Mouse (Mus musculus): ENCODE data around the gene Nras. TPM values are rescaled to one million over a fixed set of nuclear protein-coding genes. Genes with fewer than 3 reads are reported as not detected.

Gene Nras
- polyA plus RNA-seq, 1 experiment, result 44.5 TPM

DNA sequence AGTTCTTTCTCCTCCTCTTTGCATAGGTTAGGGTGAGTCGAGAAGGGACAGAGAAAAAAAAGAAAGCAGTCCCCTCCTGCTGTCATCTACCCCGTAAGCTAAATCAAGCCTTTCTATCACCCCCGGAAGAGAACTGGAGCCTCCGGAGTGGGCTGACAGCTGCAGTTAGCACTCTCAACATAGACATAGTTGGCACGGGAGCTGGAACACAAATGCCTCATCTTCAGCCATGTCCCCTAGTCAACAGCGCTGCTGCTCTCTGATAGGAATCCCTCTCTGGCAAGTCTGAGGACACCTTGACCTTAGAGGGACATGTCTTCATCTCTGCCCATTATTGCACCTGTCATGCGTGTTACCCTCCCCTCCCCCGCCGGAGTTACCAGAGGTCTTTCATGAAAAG, 21.2 kb downstream of the Nras start:
- Histone ChIP-seq H3ac (ENCODE audit: control insufficient read depth, insufficient read length) (no peak overlapping the region), H3K4me3 (no peak overlapping the region), H3K4me2 (ENCODE audit: low read depth) (peak overlapping the region; percentile 2), H3K27me3 (ENCODE audit: control insufficient read depth, insufficient read depth, insufficient read length) (no peaks in the 10 kb centered on the region), H3K79me2 (ENCODE audit: control insufficient read depth, insufficient read depth) (no peaks in the 10 kb centered on the region), H3K36me3 (ENCODE audit: control insufficient read depth, insufficient read depth) (no peaks in the 10 kb centered on the region)
- no peak for TF ChIP-seq REST (IDR thresholded peaks at IDR 0.05; ENCODE audit: insufficient read depth, insufficient read length)
- TF ChIP-seq TCF12 (IDR thresholded peaks at IDR 0.05; ENCODE audit: insufficient read depth, poor library complexity, severe bottlenecking), result no peak
- TF ChIP-seq MYOG (IDR thresholded peaks at IDR 0.05; ENCODE audit: control insufficient read depth in 1 of 3, insufficient read depth in 1 of 3, insufficient read length in 2 of 3, low read depth in 2 of 3), result peak in 2 of 3 experiments; percentile 49 to 55
- TF ChIP-seq MYOD1 (IDR thresholded peaks at IDR 0.05; ENCODE audit: control insufficient read depth in 1 of 3, insufficient read length in 2 of 3, low read depth in 2 of 3), result peak in 1 of 3 experiments; percentile 69
- no peak for TF ChIP-seq SRF (IDR thresholded peaks at IDR 0.05; ENCODE audit: control insufficient read depth, insufficient read length, low read depth)
- no peak for TF ChIP-seq POLR2A (IDR thresholded peaks at IDR 0.05; ENCODE audit: insufficient read length, low read depth)

DNA sequence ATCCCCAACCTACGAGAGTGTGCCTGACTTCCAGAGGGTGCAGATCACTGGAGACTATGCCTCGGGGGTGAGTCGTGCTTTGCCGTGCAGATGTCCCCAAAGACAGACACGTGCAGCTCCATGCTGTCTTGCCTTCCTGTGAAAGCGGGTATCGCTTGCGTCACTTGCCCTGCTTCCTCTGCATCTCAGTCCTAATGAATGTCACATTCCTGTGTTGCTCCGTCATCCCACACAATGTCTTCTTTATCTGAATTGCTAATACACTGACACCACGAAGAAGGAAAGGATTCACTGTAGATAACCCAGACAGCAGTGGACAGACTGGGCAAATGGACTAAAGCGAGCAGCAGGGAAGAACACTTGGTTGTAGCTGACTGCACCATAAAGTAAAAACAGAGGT, 23.0 kb downstream of the Nras start:
- Histone ChIP-seq H3K36me3 (ENCODE audit: control insufficient read depth, insufficient read depth) (no peaks in the 10 kb centered on the region), H3K4me2 (ENCODE audit: low read depth) (no peak overlapping the region), H3K4me3 (no peak overlapping the region), H3ac (ENCODE audit: control insufficient read depth, insufficient read length) (no peak overlapping the region), H3K79me2 (ENCODE audit: control insufficient read depth, insufficient read depth) (no peaks in the 10 kb centered on the region), H3K27me3 (ENCODE audit: control insufficient read depth, insufficient read depth, insufficient read length) (no peaks in the 10 kb centered on the region)
- TF ChIP-seq MYOD1 (IDR thresholded peaks at IDR 0.05; ENCODE audit: control insufficient read depth in 1 of 3, insufficient read length in 2 of 3, low read depth in 2 of 3) (no peak), E2F4 (IDR thresholded peaks at IDR 0.05; ENCODE audit: insufficient read depth) (no peak), TCF3 (IDR thresholded peaks at IDR 0.05; ENCODE audit: insufficient read length, low read depth) (no peak), TCF12 (IDR thresholded peaks at IDR 0.05; ENCODE audit: insufficient read depth, poor library complexity, severe bottlenecking) (no peak), MYOG (IDR thresholded peaks at IDR 0.05; ENCODE audit: control insufficient read depth in 1 of 3, insufficient read depth in 1 of 3, insufficient read length in 2 of 3, low read depth in 2 of 3) (no peak), POLR2A (IDR thresholded peaks at IDR 0.05; ENCODE audit: insufficient read length, low read depth) (no peak), CEBPB (IDR thresholded peaks at IDR 0.05; ENCODE audit: insufficient read depth, poor library complexity, severe bottlenecking) (no peak), POLR2AphosphoS2 (IDR thresholded peaks at IDR 0.05; ENCODE audit: insufficient read length, low read depth) (no peak), REST (IDR thresholded peaks at IDR 0.05; ENCODE audit: insufficient read depth, insufficient read length) (no peak), SRF (IDR thresholded peaks at IDR 0.05; ENCODE audit: control insufficient read depth, insufficient read length, low read depth) (no peak), USF1 (IDR thresholded peaks at IDR 0.05; ENCODE audit: low read depth) (no peak), MAX (IDR thresholded peaks at IDR 0.05; ENCODE audit: low read depth) (no peak)

- no peaks in the 10 kb centered on the region for H3K27me3 ChIP-seq (ENCODE audit: control insufficient read depth, insufficient read depth, insufficient read length)
- no peak overlapping the region for H3K4me2 ChIP-seq (ENCODE audit: low read depth)
- no peaks in the 10 kb centered on the region for H3K79me2 ChIP-seq (ENCODE audit: control insufficient read depth, insufficient read depth)
- H3K36me3 ChIP-seq (ENCODE audit: control insufficient read depth, insufficient read depth), result no peaks in the 10 kb centered on the region
- H3K4me3 ChIP-seq, result no peak overlapping the region
- H3ac ChIP-seq (ENCODE audit: control insufficient read depth, insufficient read length), result no peak overlapping the region
- TF ChIP-seq TCF12 (IDR thresholded peaks at IDR 0.05; ENCODE audit: insufficient read depth, poor library complexity, severe bottlenecking) (no peak), SRF (IDR thresholded peaks at IDR 0.05; ENCODE audit: control insufficient read depth, insufficient read length, low read depth) (no peak), MYOG (IDR thresholded peaks at IDR 0.05; ENCODE audit: control insufficient read depth in 1 of 3, insufficient read depth in 1 of 3, insufficient read length in 2 of 3, low read depth in 2 of 3) (no peak), E2F4 (IDR thresholded peaks at IDR 0.05; ENCODE audit: insufficient read depth) (no peak), POLR2A (IDR thresholded peaks at IDR 0.05; ENCODE audit: insufficient read length, low read depth) (no peak), TCF3 (IDR thresholded peaks at IDR 0.05; ENCODE audit: insufficient read length, low read depth) (no peak), REST (IDR thresholded peaks at IDR 0.05; ENCODE audit: insufficient read depth, insufficient read length) (no peak)
These were observed 23.9 kb downstream of the Nras start for GRCm38 (mm10) chr3:103081861-103082453.

- H3ac ChIP-seq (ENCODE audit: control insufficient read depth, insufficient read length), result no peak overlapping the region
- no peaks in the 10 kb centered on the region for H3K27me3 ChIP-seq (ENCODE audit: control insufficient read depth, insufficient read depth, insufficient read length)
- no peak for TF ChIP-seq POLR2A (IDR thresholded peaks at IDR 0.05; ENCODE audit: insufficient read length, low read depth)
- peak in 1 of 3 experiments; percentile 2 for TF ChIP-seq MYOG (IDR thresholded peaks at IDR 0.05; ENCODE audit: control insufficient read depth in 1 of 3, insufficient read depth in 1 of 3, insufficient read length in 2 of 3, low read depth in 2 of 3)
- H3K79me2 ChIP-seq (ENCODE audit: control insufficient read depth, insufficient read depth), result no peaks in the 10 kb centered on the region
- no peak overlapping the region for H3K4me2 ChIP-seq (ENCODE audit: low read depth)
- H3K4me3 ChIP-seq, result no peak overlapping the region
- H3K36me3 ChIP-seq (ENCODE audit: control insufficient read depth, insufficient read depth), result no peaks in the 10 kb centered on the region
These were observed 24.7 kb downstream of the Nras start for GRCm38 (mm10) chr3:103082761-103083160.

DNA sequence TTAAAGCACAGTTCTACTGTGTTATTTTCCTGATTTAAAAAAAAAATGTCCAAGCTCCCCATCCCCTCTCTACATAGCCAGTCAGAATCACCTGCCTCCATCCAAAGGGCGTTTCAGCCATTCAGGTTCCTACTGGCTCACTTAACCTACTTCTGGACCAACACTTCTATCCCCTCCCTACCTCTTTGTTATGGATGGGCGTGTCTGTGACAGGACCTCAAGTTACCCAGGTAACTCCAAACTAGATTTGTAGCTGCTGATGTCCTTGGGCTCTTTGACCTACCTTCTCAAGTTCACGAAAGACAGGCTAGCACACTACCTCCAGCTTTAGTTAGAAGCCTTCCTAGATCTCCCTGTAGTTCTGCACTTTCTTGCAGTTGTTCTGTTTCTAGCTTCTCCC, 27.9 kb downstream of the Nras start:
- TF ChIP-seq CEBPB (IDR thresholded peaks at IDR 0.05; ENCODE audit: insufficient read depth, poor library complexity, severe bottlenecking), result no peak
- TF ChIP-seq POLR2A (IDR thresholded peaks at IDR 0.05; ENCODE audit: insufficient read length, low read depth), result no peak
- TF ChIP-seq MYOG (IDR thresholded peaks at IDR 0.05; ENCODE audit: control insufficient read depth in 1 of 3, insufficient read depth in 1 of 3, insufficient read length in 2 of 3, low read depth in 2 of 3), result no peak
- no peak for TF ChIP-seq TCF3 (IDR thresholded peaks at IDR 0.05; ENCODE audit: insufficient read length, low read depth)
- TF ChIP-seq E2F4 (IDR thresholded peaks at IDR 0.05; ENCODE audit: insufficient read depth), result no peak
- TF ChIP-seq USF1 (IDR thresholded peaks at IDR 0.05; ENCODE audit: low read depth), result no peak
- no peak for TF ChIP-seq TCF12 (IDR thresholded peaks at IDR 0.05; ENCODE audit: insufficient read depth, poor library complexity, severe bottlenecking)
- TF ChIP-seq MAX (IDR thresholded peaks at IDR 0.05; ENCODE audit: low read depth), result no peak
- TF ChIP-seq MYOD1 (IDR thresholded peaks at IDR 0.05; ENCODE audit: control insufficient read depth in 1 of 3, insufficient read length in 2 of 3, low read depth in 2 of 3), result no peak
- no peak for TF ChIP-seq REST (IDR thresholded peaks at IDR 0.05; ENCODE audit: insufficient read depth, insufficient read length)
- TF ChIP-seq SRF (IDR thresholded peaks at IDR 0.05; ENCODE audit: control insufficient read depth, insufficient read length, low read depth), result no peak
- no peak for TF ChIP-seq POLR2AphosphoS2 (IDR thresholded peaks at IDR 0.05; ENCODE audit: insufficient read length, low read depth)

More for the DNA sequence above, 27.9 kb downstream of the Nras start:
- H3K36me3 ChIP-seq (ENCODE audit: control insufficient read depth, insufficient read depth), result no peaks in the 10 kb centered on the region
- no peak overlapping the region for H3ac ChIP-seq (ENCODE audit: control insufficient read depth, insufficient read length)
- H3K79me2 ChIP-seq (ENCODE audit: control insufficient read depth, insufficient read depth), result no peaks in the 10 kb centered on the region
- no peak overlapping the region for H3K4me2 ChIP-seq (ENCODE audit: low read depth)
- no peak overlapping the region for H3K4me3 ChIP-seq
- H3K27me3 ChIP-seq (ENCODE audit: control insufficient read depth, insufficient read depth, insufficient read length), result no peaks in the 10 kb centered on the region
